ENCODE assay signal across 7 mouse cellular contexts in the genomic region with DNA sequence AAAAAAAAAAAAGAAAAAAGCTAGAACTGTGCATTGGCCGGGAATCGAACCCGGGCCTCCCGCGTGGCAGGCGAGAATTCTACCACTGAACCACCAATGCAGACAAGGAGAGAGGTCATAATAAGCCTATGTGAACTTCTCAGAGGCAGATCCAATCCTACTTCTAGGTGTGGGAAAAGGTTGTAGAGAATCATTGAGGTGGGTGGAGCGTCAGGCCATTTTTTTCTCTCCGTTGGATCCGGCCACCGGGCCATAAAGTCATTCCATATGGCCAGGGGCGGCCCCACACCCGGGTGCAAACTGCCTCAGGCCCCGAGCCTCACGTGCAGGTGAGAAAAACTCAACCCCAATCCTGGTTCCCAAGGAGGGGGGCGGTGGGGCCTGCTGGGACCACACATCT. TPM values are rescaled to one million over a fixed set of nuclear protein-coding genes. Genes with fewer than 3 reads are reported as not detected.
DNase-seq lines count a peak whose midpoint lies in the region; ATAC-seq and TF ChIP-seq lines count a peak whose summit lies in the region.

No protein-coding gene starts in this region.

- no peaks in the 10 kb centered on the region for H3K36me3 ChIP-seq in intestine, postnatal 0 days (ENCODE audit: control insufficient read depth, insufficient read depth)
- no peaks in the 10 kb centered on the region for H3K36me3 ChIP-seq in limb, embryonic 12.5 days
- H3K36me3 ChIP-seq in midbrain, embryonic 13.5 days, result no peaks in the 10 kb centered on the region

- no peak for TF ChIP-seq CTCF in cortical plate, adult 2 months (IDR thresholded peaks at IDR 0.05; ENCODE audit: extremely low read depth, insufficient read depth, low read length)
- no peak for TF ChIP-seq CTCF in intestine, postnatal 0 days (IDR thresholded peaks at IDR 0.05; ENCODE audit: low read depth)

- DNase-seq in adipocyte (ENCODE audit: low spot score), result peak; percentile 92
- peak; percentile 60 to 86 for DNase-seq in spleen, adult 18-20 months

- WGBS in intestine, postnatal 0 days, result 2% methylated on average over 15 of the region's 15 CpGs
- under 1% methylated on average over 15 of the region's 15 CpGs for WGBS in limb, embryonic 12.5 days
- under 1% methylated on average over 15 of the region's 15 CpGs for WGBS in midbrain, embryonic 13.5 days

- TF ChIP-seq POLR2A in cortical plate, adult 2 months (IDR thresholded peaks at IDR 0.05; ENCODE audit: extremely low read depth, insufficient read depth, low read length), result no peak

- H3K4me2 ChIP-seq in intestine, postnatal 0 days (replicated peaks; ENCODE audit: low read depth), result peak overlapping the region; percentile 95
- peak overlapping the region; percentile 97 for H3K4me2 ChIP-seq in limb, embryonic 12.5 days
- peak overlapping the region; percentile 98 for H3K4me2 ChIP-seq in midbrain, embryonic 13.5 days (replicated peaks)

- peak overlapping the region; percentile 42; the same call in 1 of the 2 replicates for H3K4me3 ChIP-seq in cortical plate, adult 2 months (ENCODE audit: insufficient read depth, low read length)
- peak overlapping the region; percentile 76 for H3K4me3 ChIP-seq in intestine, postnatal 0 days (ENCODE audit: low read depth, low read length)
- H3K4me3 ChIP-seq in limb, embryonic 12.5 days (replicated peaks), result peak overlapping the region; percentile 81
- H3K4me3 ChIP-seq in midbrain, embryonic 13.5 days (replicated peaks), result peak overlapping the region; percentile 82

- no peaks in the 10 kb centered on the region for H3K9me3 ChIP-seq in intestine, postnatal 0 days (ENCODE audit: control insufficient read depth)
- H3K9me3 ChIP-seq in limb, embryonic 12.5 days, result no peaks in the 10 kb centered on the region
- no peaks in the 10 kb centered on the region for H3K9me3 ChIP-seq in midbrain, embryonic 13.5 days

- H3K9ac ChIP-seq in intestine, postnatal 0 days (ENCODE audit: low read depth, low read length), result no peak overlapping the region
- no peak overlapping the region for H3K9ac ChIP-seq in limb, embryonic 12.5 days (replicated peaks)
- no peak overlapping the region for H3K9ac ChIP-seq in midbrain, embryonic 13.5 days (replicated peaks)

- ATAC-seq in granulocyte monocyte progenitor cell, adult 5-6 weeks (replicated peaks; ENCODE audit: poor library complexity, severe bottlenecking), result 0 out of 2 replicates have a peak, but pooled peaks have one; percentile 10
- peak; percentile 14 for ATAC-seq in intestine, postnatal 0 days
- ATAC-seq in limb, embryonic 12.5 days (ENCODE audit: insufficient number of reproducible peaks, insufficient read depth, low FRiP score, low TSS enrichment, low read depth), result peak; percentile 24; the same call in 1 of the 2 replicates
- no peak for ATAC-seq in midbrain, embryonic 13.5 days

- no peaks in the 10 kb centered on the region for H3K27me3 ChIP-seq in intestine, postnatal 0 days (replicated peaks; ENCODE audit: control insufficient read depth, insufficient read depth, low read length)
- peaks cover 26% of the 10 kb centered on the region for H3K27me3 ChIP-seq in limb, embryonic 12.5 days
- H3K27me3 ChIP-seq in midbrain, embryonic 13.5 days, result peaks cover 51% of the 10 kb centered on the region

- no peak overlapping the region for H3K27ac ChIP-seq in cortical plate, adult 2 months (ENCODE audit: insufficient read depth, low read length)
- no peak overlapping the region for H3K27ac ChIP-seq in intestine, postnatal 0 days (ENCODE audit: low read depth, low read length)
- H3K27ac ChIP-seq in limb, embryonic 12.5 days, result no peak overlapping the region
- no peak overlapping the region for H3K27ac ChIP-seq in midbrain, embryonic 13.5 days

- no peaks in the 10 kb centered on the region for H3K4me1 ChIP-seq in cortical plate, adult 2 months (ENCODE audit: control insufficient read depth, insufficient read depth, low read length)
- 0 out of 2 replicates have a peak, but pooled peaks cover 12% of the 10 kb centered on the region for H3K4me1 ChIP-seq in intestine, postnatal 0 days (replicated peaks; ENCODE audit: control insufficient read depth, insufficient read depth, low read length)
- peaks cover 37% of the 10 kb centered on the region for H3K4me1 ChIP-seq in limb, embryonic 12.5 days (replicated peaks)
- peaks cover 55% of the 10 kb centered on the region for H3K4me1 ChIP-seq in midbrain, embryonic 13.5 days (replicated peaks)

RNA-seq across cellular contexts. Expression of a gene that starts 1.4 kb away (rescaled TPM):
- 0.50 and 0.83 TPM in 2 replicates for polyA plus RNA-seq in cortical plate, adult 2 months (2012; rRNA removed)
- not detected in 2 replicates for total RNA-seq in granulocyte monocyte progenitor cell, adult 5-6 weeks (2014; fragmentation: Nextera tagmentation)
- not detected in 2 replicates for total RNA-seq in granulocyte monocyte progenitor cell, adult 5-6 weeks (2017)
- 0.21 and 0.37 TPM in 2 replicates for polyA plus RNA-seq in intestine, postnatal 0 days (2015; fragmentation: Nextera tagmentation; extraction: Ambion mirVana)
- polyA plus RNA-seq in limb, embryonic 12.5 days (2016; fragmentation: Nextera tagmentation; extraction: Ambion mirVana), result 0.56 and 0.74 TPM in 2 replicates
- polyA plus RNA-seq in midbrain, embryonic 13.5 days (2015; fragmentation: Nextera tagmentation; extraction: Ambion mirVana), result 0.10 and 0.26 TPM in 2 replicates

RNA-seq across cellular contexts. Expression of a gene that starts 3.6 kb away (rescaled TPM):
- polyA plus RNA-seq in cortical plate, adult 2 months (2012; rRNA removed), result 2.1 and 2.3 TPM in 2 replicates
- 0.17 TPM in 1 of 2 replicates, not detected in the other for total RNA-seq in granulocyte monocyte progenitor cell, adult 5-6 weeks (2014; fragmentation: Nextera tagmentation)
- total RNA-seq in granulocyte monocyte progenitor cell, adult 5-6 weeks (2017), result not detected in 2 replicates
- polyA plus RNA-seq in intestine, postnatal 0 days (2015; fragmentation: Nextera tagmentation; extraction: Ambion mirVana), result 0.12 and 0.37 TPM in 2 replicates
- 0.22 and 0.76 TPM in 2 replicates for polyA plus RNA-seq in limb, embryonic 12.5 days (2016; fragmentation: Nextera tagmentation; extraction: Ambion mirVana)
- 0.28 TPM in 1 of 2 replicates, not detected in the other for polyA plus RNA-seq in midbrain, embryonic 13.5 days (2015; fragmentation: Nextera tagmentation; extraction: Ambion mirVana)

RNA-seq across cellular contexts. Expression of a gene that starts 6.9 kb away (rescaled TPM):
- polyA plus RNA-seq in cortical plate, adult 2 months (2012; rRNA removed), result 8.7 and 11.6 TPM in 2 replicates
- total RNA-seq in granulocyte monocyte progenitor cell, adult 5-6 weeks (2014; fragmentation: Nextera tagmentation), result not detected in 2 replicates
- not detected in 2 replicates for total RNA-seq in granulocyte monocyte progenitor cell, adult 5-6 weeks (2017)
- 0.31 and 0.82 TPM in 2 replicates for polyA plus RNA-seq in intestine, postnatal 0 days (2015; fragmentation: Nextera tagmentation; extraction: Ambion mirVana)
- 0.58 and 0.77 TPM in 2 replicates for polyA plus RNA-seq in limb, embryonic 12.5 days (2016; fragmentation: Nextera tagmentation; extraction: Ambion mirVana)
- 0.39 and 0.43 TPM in 2 replicates for polyA plus RNA-seq in midbrain, embryonic 13.5 days (2015; fragmentation: Nextera tagmentation; extraction: Ambion mirVana)

RNA-seq across cellular contexts. Expression of a gene that starts 23.7 kb away (rescaled TPM):
- 48.3 and 57.6 TPM in 2 replicates for polyA plus RNA-seq in cortical plate, adult 2 months (2012; rRNA removed)
- total RNA-seq in granulocyte monocyte progenitor cell, adult 5-6 weeks (2014; fragmentation: Nextera tagmentation), result 10.3 and 11.7 TPM in 2 replicates
- 9.4 and 9.8 TPM in 2 replicates for total RNA-seq in granulocyte monocyte progenitor cell, adult 5-6 weeks (2017)
- polyA plus RNA-seq in intestine, postnatal 0 days (2015; fragmentation: Nextera tagmentation; extraction: Ambion mirVana), result 7.2 and 11.3 TPM in 2 replicates
- polyA plus RNA-seq in limb, embryonic 12.5 days (2016; fragmentation: Nextera tagmentation; extraction: Ambion mirVana), result 7.2 and 10.4 TPM in 2 replicates
- 8.6 and 10.5 TPM in 2 replicates for polyA plus RNA-seq in midbrain, embryonic 13.5 days (2015; fragmentation: Nextera tagmentation; extraction: Ambion mirVana)

RNA-seq across cellular contexts. Expression of a gene that starts 30.5 kb away (rescaled TPM):
- polyA plus RNA-seq in cortical plate, adult 2 months (2012; rRNA removed), result 1,153 and 1,156 TPM in 2 replicates
- total RNA-seq in granulocyte monocyte progenitor cell, adult 5-6 weeks (2014; fragmentation: Nextera tagmentation), result 59.2 and 63.1 TPM in 2 replicates
- total RNA-seq in granulocyte monocyte progenitor cell, adult 5-6 weeks (2017), result 7.2 and 8.6 TPM in 2 replicates
- 45.3 and 50.3 TPM in 2 replicates for polyA plus RNA-seq in intestine, postnatal 0 days (2015; fragmentation: Nextera tagmentation; extraction: Ambion mirVana)
- 68.0 and 79.5 TPM in 2 replicates for polyA plus RNA-seq in limb, embryonic 12.5 days (2016; fragmentation: Nextera tagmentation; extraction: Ambion mirVana)
- 175 and 188 TPM in 2 replicates for polyA plus RNA-seq in midbrain, embryonic 13.5 days (2015; fragmentation: Nextera tagmentation; extraction: Ambion mirVana)
